Mouse (Mus musculus): Measurements from ENCODE around the gene Epb41l5.

- TF ChIP-seq CTCF (conservative IDR thresholded peaks at IDR 0.05; ENCODE audit: insufficient read depth, insufficient read length, low read depth, low read length) (no peak), POLR2A (IDR thresholded peaks at IDR 0.05; ENCODE audit: low read depth, low read length) (no peak)
Observed at GRCm38 (mm10) chr1:119502729-119503128, 146.1 kb downstream of the Epb41l5 start.

Data from kidney, adult 2 months (tissue).